Mouse (Mus musculus): ENCODE results near the gene Ube2t.

GRCm38 (mm10) chr1:135021936-135022335 lies 59.6 kb downstream of the Ube2t start:
- TF ChIP-seq CTCF (IDR thresholded peaks at IDR 0.05; ENCODE audit: borderline replicate concordance, insufficient read depth, low read depth, low read length) (no peak), POLR2A (IDR thresholded peaks at IDR 0.05; ENCODE audit: borderline replicate concordance, insufficient read depth, low read length) (no peak)

All from cerebellum, adult 2 months (tissue).